Mouse (Mus musculus) ES-E14 (cell line): ENCODE results near the gene Metap1d.

Experiments
- CHD2 ChIP-seq: IDR thresholded peaks from 2 replicates; pipeline ENCODE4 v1.6.1; 2014; ENCODE audit warnings: mild to moderate bottlenecking, low read depth, low read length, inconsistent platforms
- ZC3H11A ChIP-seq: IDR thresholded peaks from 2 replicates; pipeline ENCODE4 v1.6.1; 2012; ENCODE audit warnings: low read depth, mild to moderate bottlenecking, inconsistent platforms, low read length, borderline replicate concordance
- ZNF384 ChIP-seq: IDR thresholded peaks from 2 replicates; pipeline ENCODE4 v1.6.1; 2012; ENCODE audit warnings: low read depth, low read length, inconsistent platforms

- TF ChIP-seq ZC3H11A = no peak
- TF ChIP-seq CHD2 = no peak
- no peak for TF ChIP-seq ZNF384
These were observed 22.2 kb downstream of the Metap1d start for GRCm38 (mm10) chr2:71475311-71475710.
